Mouse (Mus musculus) kidney, adult 2 months (tissue): Measurements from ENCODE around the gene Unk. TPM values are rescaled to one million over a fixed set of nuclear protein-coding genes. Genes with fewer than 3 reads are reported as not detected.

Source experiments
- DNase-seq: peaks from one replicate; pipeline ENCODE4 v3.0.0; 2021
- H3K27ac ChIP-seq: fragments of 200-500 bp; 2 replicates; pipeline ENCODE4 v1.5.1; 2012; ENCODE audit warnings: low read depth, low read length, control low read depth, inconsistent platforms; ENCODE audit not compliant: insufficient read depth
- H3K27me3 ChIP-seq: fragments of 200-500 bp; replicated peaks from 2 replicates; pipeline ENCODE4 v1.6.1; 2012; ENCODE audit warnings: mild to moderate bottlenecking, moderate library complexity, low read length, inconsistent platforms; ENCODE audit not compliant: control insufficient read depth, insufficient read depth
- H3K36me3 ChIP-seq: fragments of 200-500 bp; 2 replicates; pipeline ENCODE4 v1.6.1; 2012; ENCODE audit warnings: mild to moderate bottlenecking, moderate library complexity, low read length, inconsistent platforms; ENCODE audit not compliant: control insufficient read depth, insufficient read depth
- H3K4me1 ChIP-seq: fragments of 200-500 bp; 2 replicates; pipeline ENCODE4 v1.6.1; 2011; ENCODE audit warnings: low read length; ENCODE audit not compliant: control insufficient read depth, insufficient read depth
- H3K4me3 ChIP-seq: fragments of 200-500 bp; 2 replicates; pipeline ENCODE4 v1.5.1; 2011; ENCODE audit warnings: mild to moderate bottlenecking, low read depth, low read length, control low read depth; ENCODE audit not compliant: insufficient read depth
- CTCF ChIP-seq: fragments of 200-500 bp; conservative IDR thresholded peaks from 2 replicates; pipeline ENCODE4 v1.5.1; 2011; ENCODE audit warnings: low read depth, mild to moderate bottlenecking, control low read depth, low read length, moderate library complexity, mixed read lengths; ENCODE audit not compliant: insufficient read depth, insufficient read length
- POLR2A ChIP-seq: fragments of 200-500 bp; IDR thresholded peaks from one replicate; pipeline ENCODE4 v1.6.1; 2011; ENCODE audit warnings: low read depth, low read length, control low read depth
- WGBS: fragments of 180-500 bp; shearing (Covaris S2); methylation state at CpG from one replicate; pipeline ENCODE4 v1.1.7; 2018; 5-methylcytosine and 5-hydroxymethylcytosine counted together
- polyA plus RNA-seq: library from polyadenylated mRNA; depleted of rRNA; stranded (reverse); fragments of >200 nt; gene quantifications from 2 replicates; pipeline ENCODE4 v1.2.3, GENCODE M21; 2012

Unk gene
- polyA plus RNA-seq, 1 experiment: 22.1 TPM

- peaks cover 2% of the 10 kb centered on the region; the same call in 1 of the 2 replicates for H3K36me3 ChIP-seq
- WGBS: 81% methylated on average over 2 of the region's 2 CpGs
- H3K27me3 ChIP-seq: no peaks in the 10 kb centered on the region
- DNase-seq: peak; percentile 51
- no peak overlapping the region for H3K4me3 ChIP-seq
- H3K4me1 ChIP-seq: peaks cover 58% of the 10 kb centered on the region
- H3K27ac ChIP-seq: peak overlapping the region; percentile 18
- TF ChIP-seq POLR2A: no peak
- no peak for TF ChIP-seq CTCF
These were observed 74.9 kb downstream of the Unk start for GRCm38 (mm10) chr11:116105065-116105464.

- Histone ChIP-seq H3K27ac (peak overlapping the region; percentile 66), H3K36me3 (peaks cover 2% of the 10 kb centered on the region; the same call in 1 of the 2 replicates), H3K27me3 (no peaks in the 10 kb centered on the region), H3K4me3 (no peak overlapping the region; the same call in 1 of the 2 replicates), H3K4me1 (peaks cover 49% of the 10 kb centered on the region)
- WGBS: 58% methylated on average over 32 of the region's 32 CpGs
- TF ChIP-seq CTCF: no peak
- TF ChIP-seq POLR2A: no peak
- DNase-seq: peak; percentile 29
These were observed 76.2 kb downstream of the Unk start for GRCm38 (mm10) chr11:116106154-116106962.

GRCm38 (mm10) chr11:116106963-116107776, 77.0 kb downstream of the Unk start:
- Histone ChIP-seq H3K27me3 (no peaks in the 10 kb centered on the region), H3K27ac (peak overlapping the region; percentile 91), H3K36me3 (peaks cover 2% of the 10 kb centered on the region; the same call in 1 of the 2 replicates), H3K4me1 (peaks cover 43% of the 10 kb centered on the region), H3K4me3 (peak overlapping the region; percentile 90)
- 30% methylated on average over 14 of the region's 14 CpGs for WGBS
- DNase-seq: peak; percentile 56
- no peak for TF ChIP-seq POLR2A
- TF ChIP-seq CTCF: peak; percentile 35; the same call in 1 of the 2 replicates

- Histone ChIP-seq H3K4me1 (peaks cover 39% of the 10 kb centered on the region), H3K27me3 (no peaks in the 10 kb centered on the region), H3K27ac (peak overlapping the region; percentile 91), H3K36me3 (peaks cover 2% of the 10 kb centered on the region; the same call in 1 of the 2 replicates), H3K4me3 (peak overlapping the region; percentile 90)
- DNase-seq: peak; percentile 75
- WGBS: 29% methylated on average over 19 of the region's 19 CpGs
- TF ChIP-seq CTCF: no peak
- no peak for TF ChIP-seq POLR2A
These were observed 77.7 kb downstream of the Unk start for GRCm38 (mm10) chr11:116107777-116108285.

- peak; percentile 53 for TF ChIP-seq POLR2A
- TF ChIP-seq CTCF: no peak
- no peaks in the 10 kb centered on the region for H3K27me3 ChIP-seq
- peaks cover 2% of the 10 kb centered on the region; the same call in 1 of the 2 replicates for H3K36me3 ChIP-seq
- WGBS: 9% methylated on average over 23 of the region's 23 CpGs
- H3K4me3 ChIP-seq: peak overlapping the region; percentile 90
- peaks cover 32% of the 10 kb centered on the region for H3K4me1 ChIP-seq
- H3K27ac ChIP-seq: peak overlapping the region; percentile 91
- DNase-seq: peak; percentile 86
These were observed 78.5 kb downstream of the Unk start for GRCm38 (mm10) chr11:116108464-116109137.

GRCm38 (mm10) chr11:116109441-116110081, 79.4 kb downstream of the Unk start:
- Histone ChIP-seq H3K4me3 (peak overlapping the region; percentile 90), H3K36me3 (peaks cover 2% of the 10 kb centered on the region; the same call in 1 of the 2 replicates), H3K27ac (peak overlapping the region; percentile 91), H3K4me1 (peaks cover 26% of the 10 kb centered on the region; the same call in 1 of the 2 replicates), H3K27me3 (no peaks in the 10 kb centered on the region)
- TF ChIP-seq POLR2A: peak; percentile 19
- 0 out of 2 replicates have a peak, but pooled peaks have one; percentile 2 for TF ChIP-seq CTCF
- WGBS: under 1% methylated on average over 67 of the region's 70 CpGs
- DNase-seq: peak; percentile 62
